Mouse (Mus musculus): Measurements from ENCODE around the gene Ypel2.

DNA sequence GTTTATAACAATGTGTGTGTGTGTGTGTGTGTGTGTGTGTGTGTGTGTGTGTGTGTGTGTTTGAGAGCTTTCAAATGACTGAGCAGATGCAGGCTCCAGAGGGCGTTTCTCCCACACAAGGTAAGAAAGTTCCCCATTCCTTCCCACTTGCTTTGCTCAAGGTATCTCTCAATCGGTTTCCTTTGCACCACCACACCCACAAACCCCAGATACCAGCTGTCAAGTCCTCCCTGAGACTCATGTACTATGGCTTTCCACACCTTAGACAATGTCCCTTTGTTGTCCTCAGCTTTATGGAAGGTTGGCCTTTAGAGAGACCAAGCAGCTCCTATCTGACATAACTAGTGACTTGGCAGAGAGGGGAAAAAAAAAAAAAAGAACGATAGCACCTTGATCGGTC lies 29.3 kb upstream of the Ypel2 start:
- no peak for TF ChIP-seq POLR2A (IDR thresholded peaks at IDR 0.05; ENCODE audit: borderline replicate concordance, extremely low read depth, insufficient read depth, insufficient read length, poor library complexity, severe bottlenecking)
- TF ChIP-seq CTCF (IDR thresholded peaks at IDR 0.05; ENCODE audit: borderline replicate concordance, extremely low read depth, insufficient read depth, insufficient read length), result no peak

All from brain, embryonic 14.5 days (tissue).